19 mouse cellular contexts compared by ENCODE assay signal in genomic region chr11:9625812-9626211, GRCm38 (mm10).
DNase-seq lines count a peak whose midpoint lies in the region; ATAC-seq and TF ChIP-seq lines count a peak whose summit lies in the region.
"Had no signal": no experiment of that assay in that cellular context is flagged by ENCODE, and none has a peak within 500 bp of the region (broad histone marks: within the 10 kb centered on the region; RNA-seq: fewer than 3 reads in every experiment).

No protein-coding gene starts in this region.

- no peak overlapping the region for H3K27ac ChIP-seq in intestine, embryonic 16.5 days (ENCODE audit: low read length)
- no peak overlapping the region for H3K27ac ChIP-seq in intestine, embryonic 15.5 days
- H3K27ac ChIP-seq in intestine, postnatal 0 days (ENCODE audit: low read depth, low read length) = no peak overlapping the region

- H3K9ac ChIP-seq in intestine, embryonic 16.5 days (ENCODE audit: low read depth, low read length) = no peak overlapping the region
- no peak overlapping the region for H3K9ac ChIP-seq in intestine, embryonic 15.5 days
- H3K9ac ChIP-seq in intestine, postnatal 0 days (ENCODE audit: low read depth, low read length) = no peak overlapping the region

- no peaks in the 10 kb centered on the region for H3K4me1 ChIP-seq in intestine, embryonic 16.5 days (ENCODE audit: control insufficient read depth, insufficient read depth, low read length)
- no peaks in the 10 kb centered on the region for H3K4me1 ChIP-seq in intestine, embryonic 15.5 days (replicated peaks)
- H3K4me1 ChIP-seq in intestine, postnatal 0 days (replicated peaks; ENCODE audit: control insufficient read depth, insufficient read depth, low read length) = no peaks in the 10 kb centered on the region

- H3K27me3 ChIP-seq in intestine, embryonic 16.5 days (replicated peaks; ENCODE audit: control insufficient read depth, insufficient read depth, low read length) = no peaks in the 10 kb centered on the region
- H3K27me3 ChIP-seq in intestine, embryonic 15.5 days (replicated peaks) = no peaks in the 10 kb centered on the region
- no peaks in the 10 kb centered on the region for H3K27me3 ChIP-seq in intestine, postnatal 0 days (replicated peaks; ENCODE audit: control insufficient read depth, insufficient read depth, low read length)
- H3K27me3 ChIP-seq: CH12.LX had no signal

- DNase-seq in cerebellum, adult 11 months = no peak
- DNase-seq: adrenal gland, adult 2 months; adrenal gland, adult 8-10 months; adrenal gland, postnatal 10 days; adrenal gland, postnatal 14 days; adrenal gland, postnatal 25 days; adrenal gland, postnatal 36 days; B cell, adult 2 months; cerebellum, adult 11-12 months; cerebellum, adult 18-20 months; cerebellum, adult 2 months had no signal

- TF ChIP-seq CTCF in intestine, postnatal 0 days (IDR thresholded peaks at IDR 0.05; ENCODE audit: low read depth) = no peak

- 81% methylated on average over 1 of the region's 1 CpGs for WGBS in intestine, embryonic 16.5 days
- WGBS in intestine, embryonic 15.5 days = 81% methylated on average over 1 of the region's 1 CpGs
- 53% methylated on average over 1 of the region's 1 CpGs for WGBS in intestine, postnatal 0 days

- peak; percentile 69 for ATAC-seq in intestine, embryonic 16.5 days
- ATAC-seq in intestine, embryonic 15.5 days = no peak
- peak; percentile 92 for ATAC-seq in intestine, postnatal 0 days
- ATAC-seq: activated CD4-positive, CD25-positive, alpha-beta regulatory T cell, adult 4 months; CD4-positive, CD25-positive, alpha-beta regulatory T cell, adult 4 months; Patski had no signal

- H3K9me3 ChIP-seq in intestine, embryonic 16.5 days (ENCODE audit: control insufficient read depth, low read length) = no peaks in the 10 kb centered on the region
- H3K9me3 ChIP-seq in intestine, embryonic 15.5 days = no peaks in the 10 kb centered on the region
- H3K9me3 ChIP-seq in intestine, postnatal 0 days (ENCODE audit: control insufficient read depth) = no peaks in the 10 kb centered on the region
- H3K9me3 ChIP-seq: G1E had no signal

- H3K36me3 ChIP-seq in intestine, embryonic 16.5 days (ENCODE audit: control insufficient read depth, insufficient read depth, low read length) = no peaks in the 10 kb centered on the region
- no peaks in the 10 kb centered on the region for H3K36me3 ChIP-seq in intestine, embryonic 15.5 days
- no peaks in the 10 kb centered on the region for H3K36me3 ChIP-seq in intestine, postnatal 0 days (ENCODE audit: control insufficient read depth, insufficient read depth)
- H3K36me3 ChIP-seq: G1E had no signal

- no peak overlapping the region for H3K4me3 ChIP-seq in intestine, embryonic 16.5 days (ENCODE audit: low read length)
- H3K4me3 ChIP-seq in intestine, embryonic 15.5 days (replicated peaks) = no peak overlapping the region
- no peak overlapping the region for H3K4me3 ChIP-seq in intestine, postnatal 0 days (ENCODE audit: low read depth, low read length)

- H3K4me2 ChIP-seq in intestine, embryonic 16.5 days (ENCODE audit: low read depth, low read length) = no peak overlapping the region
- H3K4me2 ChIP-seq in intestine, embryonic 15.5 days (replicated peaks) = no peak overlapping the region
- no peak overlapping the region for H3K4me2 ChIP-seq in intestine, postnatal 0 days (replicated peaks; ENCODE audit: low read depth)
